Mouse (Mus musculus) right cerebral cortex, adult 2 months (tissue): Measurements from ENCODE around the gene Adcy3.

Source experiments
- DNase-seq, 2 experiments: peaks; one replicate each; pipeline ENCODE4 v3.0.0; 2021 to 2022; ENCODE audit warnings: low spot score in 2 of 2

Adcy3 gene

DNA sequence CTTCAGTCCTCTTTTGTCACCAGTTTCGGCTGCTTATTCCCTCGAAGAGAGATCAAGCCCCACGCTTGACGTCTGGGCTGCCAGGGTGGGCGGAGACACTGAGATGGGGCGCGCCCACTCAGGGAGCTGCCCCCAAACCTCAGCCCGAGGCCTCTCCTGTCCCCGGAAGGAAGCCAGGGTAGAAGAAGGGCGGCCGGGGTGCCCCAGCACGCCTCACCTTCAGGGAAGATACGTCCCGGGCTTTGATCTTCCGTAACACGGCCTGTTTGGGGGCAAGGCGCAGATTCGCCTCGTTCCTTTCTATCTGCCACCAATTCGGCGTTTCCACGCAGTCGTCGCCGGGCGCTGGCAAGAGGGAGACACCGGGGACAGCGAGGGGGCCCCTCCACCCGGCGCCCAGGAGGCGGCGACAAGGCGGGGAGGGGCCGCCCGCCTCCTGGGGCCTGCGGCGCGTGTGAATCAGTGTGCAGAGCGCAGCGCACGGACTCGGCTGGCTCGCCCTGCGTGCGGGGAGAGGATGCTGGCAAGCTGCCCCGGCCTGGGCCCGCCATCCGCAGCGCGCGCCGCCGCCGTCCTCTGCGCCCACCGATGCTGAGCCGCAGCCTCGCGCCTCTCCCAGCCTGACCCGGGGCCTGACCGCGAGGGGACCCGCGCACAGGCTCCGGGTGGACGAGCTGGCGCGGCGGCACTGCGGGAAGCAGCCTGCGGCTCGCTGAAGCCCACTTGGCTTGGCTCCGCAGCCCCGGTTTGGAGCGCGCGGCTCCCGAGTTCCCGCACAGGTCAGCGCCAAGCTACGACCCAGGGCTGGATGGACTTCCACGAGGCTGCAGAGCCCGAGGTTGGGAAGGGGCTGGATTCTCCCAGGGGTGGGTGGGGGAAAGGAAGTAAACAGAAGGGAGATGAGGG, at the start of gene Adcy3:
Adcy3 (plus strand) TSS at position 163 of the 906 bp plus-strand sequence.
- peak; percentile 69 to 71 for DNase-seq

DNA sequence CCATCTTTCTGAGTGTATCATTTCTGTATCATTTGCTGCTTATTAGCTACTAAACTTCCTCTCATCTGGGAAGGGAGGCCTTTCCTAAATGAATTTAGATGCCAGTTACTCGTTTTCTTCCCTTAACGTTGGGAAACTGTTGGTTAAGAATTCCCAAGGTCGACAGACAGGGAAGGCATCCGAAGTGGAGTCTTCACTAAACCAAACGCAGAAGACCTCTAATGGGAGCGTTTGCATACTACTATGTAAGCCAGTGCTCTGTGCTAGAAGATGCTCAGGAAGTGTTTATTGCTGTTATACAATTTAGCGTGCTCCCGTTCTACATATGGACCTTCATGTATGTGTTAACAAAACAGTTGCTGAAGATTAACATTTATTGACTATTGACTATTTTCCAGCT, 49.5 kb upstream of the Adcy3 start:
- no peak for DNase-seq

DNA sequence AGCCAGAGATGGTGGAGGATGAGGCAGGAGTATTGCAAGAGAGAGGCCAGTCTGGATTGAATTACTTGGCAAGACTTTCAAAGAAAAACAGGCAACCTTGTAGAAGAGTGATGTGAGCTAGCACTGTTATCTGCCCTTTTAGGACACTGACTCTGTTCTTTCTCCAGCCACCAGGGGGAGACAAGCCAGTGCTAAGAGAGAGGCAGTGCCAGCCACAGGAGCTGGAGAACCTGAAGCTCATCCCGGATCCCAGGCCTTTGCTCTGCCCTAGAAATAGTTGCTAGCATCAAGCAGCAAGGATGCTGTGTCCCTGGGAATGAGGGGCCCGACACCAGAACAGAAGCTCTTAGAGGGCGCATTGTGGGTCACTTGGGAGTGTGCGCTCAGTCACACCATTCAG, 25.5 kb upstream of the Adcy3 start:
- DNase-seq = peak; percentile 77 to 83

DNA sequence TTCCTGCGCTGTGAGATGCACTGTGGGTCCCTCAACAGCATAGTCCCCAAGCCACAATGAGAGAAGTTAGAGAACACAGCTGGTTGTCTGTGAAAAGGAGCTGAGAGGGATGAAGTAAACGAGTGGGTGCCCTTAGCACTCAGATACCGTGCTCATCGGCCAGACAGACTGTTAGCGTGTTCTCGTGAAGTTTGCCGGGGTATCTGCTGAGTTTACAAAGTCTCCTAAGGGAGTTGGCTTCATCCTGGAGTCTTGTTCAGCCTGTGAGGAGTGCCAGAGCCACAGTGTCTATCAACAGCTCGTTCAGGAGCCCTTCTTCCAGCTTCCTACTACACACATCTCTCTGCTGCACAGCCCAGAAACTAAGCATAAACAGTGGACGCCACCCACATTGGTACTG, 16.8 kb upstream of the Adcy3 start:
- no peak for DNase-seq

DNA sequence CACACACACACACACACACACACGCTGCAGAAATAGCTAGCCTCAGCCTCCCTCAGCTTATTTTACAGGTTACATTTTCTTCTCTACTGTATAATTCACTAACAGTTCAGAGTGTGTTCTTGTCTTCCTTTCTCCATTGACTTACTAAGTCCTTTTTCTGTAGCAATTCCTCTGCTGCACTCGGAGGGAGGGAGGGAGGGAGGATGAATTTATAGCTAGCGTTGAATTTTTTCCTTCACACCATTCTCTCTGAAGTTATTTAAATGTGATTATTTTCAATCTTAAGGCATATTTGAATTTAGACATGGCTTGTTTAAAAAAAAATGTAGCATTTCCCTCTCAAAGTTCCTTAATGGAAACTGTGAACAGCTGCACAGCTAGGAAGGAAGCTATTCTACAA, 15.8 kb upstream of the Adcy3 start:
- no peak for DNase-seq

DNA sequence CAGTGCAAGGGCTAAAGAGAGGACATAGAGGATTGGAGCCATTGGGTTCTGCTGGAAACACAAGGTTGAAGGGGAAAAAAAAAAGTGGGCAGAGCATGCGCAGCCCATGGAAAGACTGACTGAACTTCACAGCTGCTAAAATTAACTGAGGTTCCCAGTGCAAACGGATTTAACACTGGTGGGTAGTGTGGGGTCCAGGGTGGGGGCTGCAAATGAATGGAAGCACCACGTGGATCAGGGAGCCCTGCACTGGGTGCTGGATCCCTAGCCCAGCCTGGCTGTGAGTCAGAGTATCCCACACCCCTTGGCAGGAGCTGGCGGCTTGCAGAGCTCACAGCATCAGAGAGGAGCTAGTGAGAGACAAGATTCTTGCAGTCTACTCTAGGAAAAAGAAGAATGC, 15.3 kb upstream of the Adcy3 start:
- peak; percentile 79 to 80 for DNase-seq

DNA sequence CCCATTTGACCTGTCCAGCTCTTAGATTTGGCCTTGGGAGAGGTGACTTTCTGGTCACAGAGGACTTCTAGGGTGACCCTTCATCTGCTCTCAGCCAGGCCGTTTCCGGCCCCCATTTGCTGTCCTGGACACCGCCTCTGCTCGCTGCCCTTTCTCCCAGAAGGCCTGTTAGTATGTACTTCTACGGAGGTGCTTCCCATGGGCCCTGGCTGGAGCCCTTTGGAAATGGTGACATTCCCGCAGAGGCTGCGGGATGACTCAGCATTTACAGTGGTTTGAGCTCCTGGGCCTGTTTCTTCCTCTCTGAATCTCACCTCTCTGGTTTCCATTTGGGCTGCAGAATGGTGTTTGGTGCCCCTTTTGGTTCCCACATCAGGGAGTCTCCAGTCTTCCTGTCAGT, 5.6 kb upstream of the Adcy3 start:
- no peak for DNase-seq

DNA sequence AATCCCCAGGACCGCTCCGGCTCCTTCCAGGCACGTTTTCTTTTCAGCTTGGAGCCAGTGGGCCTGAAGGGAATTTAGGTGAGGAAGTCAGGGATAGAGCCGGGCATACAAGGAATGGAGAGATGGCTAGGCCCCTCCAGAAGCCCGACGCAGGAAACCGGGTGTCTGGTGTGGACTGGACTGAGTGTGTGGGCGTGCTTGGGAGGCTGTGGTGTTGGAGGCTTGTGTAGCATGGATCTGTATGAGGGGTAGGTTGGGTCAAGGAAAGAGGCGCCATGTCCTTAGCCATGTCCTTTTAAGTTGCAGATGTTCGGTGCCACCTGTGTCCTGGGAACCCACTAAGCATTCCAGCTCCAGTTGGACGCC, 927 bp downstream of the Adcy3 start:
- peak; percentile 35 to 39 for DNase-seq

DNA sequence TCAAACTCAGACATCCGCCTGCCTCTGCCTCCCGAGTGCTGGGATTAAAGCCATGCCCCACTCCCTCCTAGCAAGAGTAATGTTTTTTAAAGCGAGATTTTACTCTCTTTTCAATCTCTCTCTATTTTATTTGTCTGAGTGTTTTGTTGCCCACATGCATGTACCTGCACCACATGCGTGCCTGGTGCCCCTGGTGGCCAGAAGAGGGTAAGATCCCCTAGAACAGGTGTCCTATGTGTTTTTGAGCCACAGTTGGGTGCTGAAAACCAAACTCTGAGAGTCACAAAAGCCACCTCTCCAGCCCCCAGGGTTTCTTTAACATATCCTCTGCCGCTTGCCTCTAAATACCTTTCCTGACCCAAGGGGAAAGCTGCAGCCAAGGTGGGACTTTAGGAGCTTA, 10.3 kb downstream of the Adcy3 start:
- DNase-seq = no peak

DNA sequence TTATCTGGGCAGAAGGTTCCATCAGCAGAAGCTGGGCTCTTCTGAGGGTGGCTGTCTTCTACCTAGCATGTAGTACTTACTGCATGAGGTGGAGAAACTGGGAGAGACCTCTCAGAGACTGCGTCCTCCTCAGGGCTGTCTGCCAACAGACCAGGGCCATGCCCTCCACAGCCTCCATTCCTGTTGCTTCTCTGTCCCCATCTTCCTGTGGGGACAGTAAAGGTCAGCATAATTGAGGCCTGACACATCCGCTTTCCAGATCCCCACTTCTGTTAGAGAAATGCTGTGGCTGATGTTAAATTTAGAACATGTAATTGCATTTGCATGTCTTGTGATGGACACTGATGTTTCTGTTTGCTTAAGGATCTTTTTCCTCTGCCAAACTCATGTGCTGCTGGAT, 18.0 kb downstream of the Adcy3 start:
- no peak for DNase-seq

DNA sequence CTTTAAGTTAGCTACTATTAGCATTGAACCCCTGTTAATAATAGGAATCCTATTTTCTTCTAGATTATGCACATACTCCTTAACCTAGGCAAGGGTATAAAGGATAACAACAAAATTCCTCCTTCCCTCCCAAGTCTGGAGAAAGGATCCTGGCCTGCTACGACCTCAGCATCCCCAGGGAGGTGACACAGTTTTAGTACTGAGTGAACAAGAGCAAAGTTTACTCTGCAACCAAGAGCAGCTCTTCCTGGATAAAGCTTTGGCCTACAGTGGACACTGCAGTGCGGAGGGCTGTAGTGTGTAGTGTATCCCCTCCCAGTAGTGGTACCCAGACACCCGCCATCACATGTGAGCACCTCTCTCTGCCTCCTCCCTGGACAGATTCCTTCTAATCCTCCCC, 19.1 kb downstream of the Adcy3 start:
- DNase-seq = no peak

DNA sequence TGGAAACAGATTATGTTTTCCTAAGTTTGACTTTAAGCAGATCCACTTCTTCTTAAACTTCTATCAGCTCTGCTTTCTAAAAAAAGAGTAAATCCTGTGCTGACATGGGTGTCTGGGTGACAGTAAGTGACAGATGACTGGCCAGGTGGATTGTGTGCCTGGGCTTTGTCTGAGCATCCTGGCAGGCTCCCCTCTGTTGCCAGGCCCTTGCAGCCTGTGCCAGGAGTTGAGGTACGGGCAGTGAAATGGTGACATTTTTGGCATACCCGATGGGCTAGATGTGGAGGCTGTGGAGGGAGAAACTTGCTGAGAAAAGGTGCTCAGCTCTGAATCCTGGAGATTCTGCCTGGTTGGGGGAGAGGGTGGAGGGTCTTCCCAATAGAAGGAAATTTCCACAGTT, 24.6 kb downstream of the Adcy3 start:
- no peak for DNase-seq

DNA sequence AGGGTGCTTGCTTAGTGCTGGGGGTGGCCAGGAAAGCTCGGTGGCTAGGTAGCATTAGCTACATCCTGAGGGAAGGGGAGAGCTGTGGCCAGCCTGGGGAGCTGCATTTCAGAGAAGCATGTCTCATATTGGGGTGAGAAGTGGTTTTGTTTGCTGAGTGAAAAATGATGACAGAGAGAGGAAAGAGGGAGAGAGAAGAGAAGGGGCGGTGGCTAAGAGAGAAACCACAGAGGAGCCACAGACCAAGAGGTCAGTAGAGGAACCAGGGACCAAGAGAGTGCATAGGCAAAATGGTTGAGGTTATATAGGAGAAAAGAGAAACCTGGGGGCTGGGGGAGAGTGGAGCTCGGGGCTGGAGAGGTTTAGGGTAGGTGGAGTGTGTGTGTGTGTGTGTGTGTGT, 25.3 kb downstream of the Adcy3 start:
- no peak for DNase-seq

DNA sequence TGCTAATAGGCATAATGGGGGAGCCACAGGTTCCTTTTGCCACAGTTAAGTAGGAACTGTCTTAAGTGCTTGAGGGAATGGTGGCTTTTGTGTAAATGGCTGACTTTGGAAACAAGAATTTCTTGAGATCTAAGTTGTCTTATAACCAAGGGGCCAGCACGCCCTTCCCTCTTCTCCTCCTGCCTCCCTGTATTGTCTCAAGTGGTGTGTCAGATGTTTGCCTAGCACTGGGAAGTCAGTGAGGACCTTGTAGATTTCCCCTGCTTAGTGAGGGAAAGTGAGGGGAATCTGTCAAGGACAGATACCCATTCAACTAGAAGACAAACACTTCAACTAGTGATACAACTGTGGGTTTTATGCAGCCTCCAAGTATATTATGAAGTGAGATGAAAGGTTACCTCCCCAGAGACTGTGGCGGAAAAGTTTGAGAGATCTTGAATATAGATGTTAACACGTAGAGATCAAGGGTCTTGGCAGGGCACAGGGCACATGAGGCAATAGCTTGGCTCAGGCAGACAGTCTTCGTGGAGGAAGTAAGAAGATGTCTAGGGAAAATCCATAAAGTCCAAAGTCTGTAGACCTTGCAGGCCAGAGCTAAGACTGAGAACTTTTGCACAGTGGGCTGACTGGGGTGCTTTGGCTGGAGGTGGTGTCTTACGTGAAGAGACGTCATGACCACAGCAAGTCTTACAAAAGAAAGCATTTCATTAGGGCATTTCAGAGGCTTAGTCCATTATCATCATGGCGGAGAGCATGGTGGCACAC, 26.1 kb downstream of the Adcy3 start:
- DNase-seq = no peak

DNA sequence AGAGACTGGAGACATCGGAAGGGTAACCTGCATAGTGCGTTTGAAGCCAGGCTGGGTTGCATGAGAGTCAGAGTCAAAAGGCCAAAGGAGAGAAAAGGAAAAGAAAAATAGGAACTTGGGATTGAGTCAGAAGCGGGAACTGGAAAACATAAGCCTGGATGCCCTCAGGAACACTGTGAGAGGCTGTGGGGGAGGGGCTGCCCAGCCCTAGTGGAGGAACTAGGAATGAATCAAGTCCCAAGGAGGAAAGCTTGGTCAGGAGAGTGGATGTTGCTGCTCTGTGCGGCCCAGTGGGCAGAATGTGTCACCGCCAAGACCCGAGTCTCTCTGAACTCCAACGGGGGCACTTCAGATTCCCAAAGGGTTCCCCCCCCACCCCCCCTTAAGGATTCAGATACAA, 27.4 kb downstream of the Adcy3 start:
- DNase-seq = no peak

DNA sequence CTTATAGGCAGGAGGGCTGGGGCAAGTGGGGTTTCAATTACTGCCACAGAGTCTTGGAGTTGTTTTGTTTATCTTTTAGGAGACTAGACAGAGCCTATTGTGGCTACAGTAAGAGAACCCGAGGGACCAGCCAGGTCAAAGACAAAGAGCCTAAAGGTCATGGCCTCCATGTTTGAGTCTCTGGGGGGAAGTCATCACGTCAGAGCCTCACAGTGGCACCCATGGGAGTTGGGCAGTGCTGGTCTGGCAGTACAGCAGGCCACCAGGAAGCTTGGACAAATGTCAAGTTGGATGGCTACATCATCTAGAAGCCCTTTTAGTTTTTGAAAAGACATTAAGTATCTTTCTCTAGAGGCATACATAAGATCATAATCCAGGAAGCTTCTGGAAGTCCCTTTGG, 30.0 kb downstream of the Adcy3 start:
- DNase-seq = no peak

DNA sequence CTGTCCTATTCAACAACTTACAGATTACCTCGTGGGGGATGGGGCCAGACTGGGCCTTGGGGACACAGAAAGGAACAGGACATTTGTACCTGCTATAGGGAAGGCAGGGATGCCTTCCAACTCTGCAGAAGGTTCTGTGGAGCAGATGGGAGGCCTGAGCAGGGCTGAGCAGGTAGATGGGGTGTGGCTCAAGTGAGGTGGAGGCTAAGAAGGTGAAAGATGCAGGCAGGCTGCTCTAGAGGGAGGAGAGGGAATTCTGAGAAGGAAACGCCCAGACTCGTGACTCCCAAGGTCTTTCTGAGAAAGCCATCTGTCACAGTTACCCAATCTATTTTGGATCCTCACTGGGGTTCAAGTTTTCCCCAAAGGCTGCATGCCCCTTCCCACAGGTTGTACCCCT, 34.1 kb downstream of the Adcy3 start:
- DNase-seq = no peak

DNA sequence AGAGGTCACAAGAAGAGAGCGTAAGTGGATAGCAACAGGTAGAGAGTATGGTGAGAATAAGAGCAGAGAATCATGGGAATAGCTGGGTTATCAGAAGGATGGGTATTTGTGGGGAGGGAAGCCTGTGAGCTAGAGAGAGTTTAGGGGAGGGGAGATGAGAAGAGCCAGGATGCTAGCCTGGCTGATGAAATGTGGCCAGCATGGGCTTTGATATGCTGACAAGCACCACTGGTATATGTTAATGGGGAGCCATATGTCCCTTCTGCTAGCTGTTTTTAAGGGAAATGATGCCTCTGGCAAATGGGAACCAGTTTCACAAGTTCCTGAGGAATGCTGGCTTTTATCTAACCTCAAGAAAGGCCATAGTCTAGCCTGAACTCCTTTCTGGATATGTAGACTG, 36.2 kb downstream of the Adcy3 start:
- no peak for DNase-seq

DNA sequence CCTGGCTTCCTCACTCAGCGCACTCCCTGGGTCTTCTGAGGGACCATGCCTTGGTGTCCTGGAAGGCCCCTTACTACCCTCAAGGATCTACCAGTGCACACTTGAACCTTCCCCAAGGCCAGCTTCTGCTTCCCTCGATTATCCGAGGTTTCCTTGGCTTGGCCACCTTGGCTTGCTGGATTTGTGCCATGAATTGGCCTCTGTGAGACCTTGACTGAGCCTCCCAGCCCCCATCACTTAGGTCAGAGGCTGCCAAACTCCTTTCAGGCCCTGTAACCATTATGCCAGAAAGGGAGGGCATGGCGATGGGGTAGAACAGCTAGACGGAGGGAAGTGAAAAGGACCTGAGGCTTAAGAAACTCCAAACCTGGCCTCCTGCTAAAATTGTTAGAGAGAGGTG, 36.7 kb downstream of the Adcy3 start:
- no peak for DNase-seq

DNA sequence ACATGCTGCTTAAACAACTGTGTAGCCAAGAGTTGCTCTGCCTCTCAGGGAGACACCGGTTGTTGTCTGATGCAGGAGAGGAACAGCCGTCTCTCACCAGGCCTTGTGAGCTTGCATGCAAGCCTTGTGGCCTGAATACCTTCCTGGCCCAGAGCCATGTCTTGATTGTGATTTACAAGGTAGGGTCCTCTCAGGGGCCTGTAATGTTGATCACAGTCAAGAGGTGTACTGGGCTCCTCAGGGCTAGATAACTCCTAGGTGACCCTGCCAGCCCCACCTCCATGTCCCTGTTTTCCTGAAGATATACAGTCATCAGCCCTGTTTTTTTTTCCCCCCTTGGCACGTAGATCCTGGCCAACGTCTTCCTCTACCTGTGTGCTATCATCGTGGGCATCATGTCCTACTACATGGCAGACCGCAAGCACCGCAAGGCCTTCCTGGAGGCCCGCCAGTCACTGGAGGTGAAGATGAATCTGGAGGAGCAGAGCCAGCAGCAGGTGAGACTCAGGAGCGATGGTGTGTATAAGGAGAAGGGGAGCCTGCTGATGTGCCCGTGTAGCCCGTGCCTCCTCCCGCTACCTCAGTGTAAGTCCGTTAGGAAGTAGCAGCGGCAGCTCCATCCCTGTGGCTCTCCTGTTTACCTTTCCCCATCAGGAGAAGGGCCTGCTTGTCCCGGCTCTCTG, 40.3 kb downstream of the Adcy3 start:
- no peak for DNase-seq

DNA sequence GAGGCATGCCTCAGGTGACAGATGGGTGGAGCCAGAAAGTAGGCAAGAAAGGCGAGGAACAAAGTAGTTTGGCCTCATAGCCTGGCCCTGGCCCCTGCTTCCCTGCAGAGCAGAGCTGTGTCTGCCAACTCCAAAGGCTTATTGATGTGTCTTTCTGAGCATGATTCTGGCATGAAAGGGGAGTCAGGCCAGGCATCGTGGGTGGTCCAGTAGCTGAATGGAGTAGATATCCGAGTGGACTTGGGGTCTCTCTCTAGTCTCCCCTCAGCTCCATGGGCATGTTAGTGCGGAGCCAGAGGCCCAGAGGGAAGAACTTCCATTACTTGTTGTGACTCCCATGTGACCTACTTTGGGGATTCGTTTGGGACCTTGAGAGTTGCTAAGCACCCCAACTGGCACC, 45.9 kb downstream of the Adcy3 start:
- DNase-seq = no peak

DNA sequence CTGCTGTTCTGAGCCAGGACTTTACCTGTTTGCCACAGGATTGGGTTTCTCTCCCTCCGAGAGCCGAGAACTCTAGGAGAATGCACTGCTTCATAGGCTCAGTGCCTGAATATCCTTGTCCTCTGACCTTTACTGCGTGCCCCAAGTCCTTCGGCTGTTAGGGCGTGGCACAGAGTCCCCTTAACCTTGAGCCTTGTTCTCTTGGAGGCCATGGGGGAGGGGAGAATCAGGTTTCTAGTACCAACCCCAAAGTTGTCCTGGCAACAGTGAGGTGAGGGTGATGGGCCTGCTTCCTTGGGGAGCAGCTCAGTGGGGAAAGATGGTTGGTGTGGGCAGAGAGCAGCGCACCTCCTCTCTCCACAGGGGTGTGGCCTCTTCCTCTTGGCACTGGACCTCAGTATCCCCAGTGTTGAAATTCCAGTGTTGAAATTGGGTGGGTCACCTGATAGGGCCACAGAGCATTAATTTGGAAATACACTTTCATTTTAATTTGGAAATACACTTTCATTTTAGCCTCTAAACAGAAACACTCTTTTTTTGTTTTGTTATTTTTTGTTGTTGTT, 46.8 kb downstream of the Adcy3 start:
- DNase-seq = no peak
